Mouse (Mus musculus): ENCODE measurements around the gene Zfp618.

Gene Zfp618

GRCm38 (mm10) chr4:62965497-62966302, at the start of gene Zfp618:
Zfp618 (plus strand) TSS chr4:62965573.
- DNase-seq (ENCODE audit: low read depth): no peak

- DNase-seq (ENCODE audit: low read depth): no peak
These were observed 48.3 kb upstream of the Zfp618 start for GRCm38 (mm10) chr4:62917056-62917455.

GRCm38 (mm10) chr4:62933798-62934197, 31.6 kb upstream of the Zfp618 start:
- DNase-seq (ENCODE audit: low read depth): no peak

GRCm38 (mm10) chr4:62935589-62936218, 29.7 kb upstream of the Zfp618 start:
- DNase-seq (ENCODE audit: low read depth): no peak

GRCm38 (mm10) chr4:62941961-62942892, 23.1 kb upstream of the Zfp618 start:
- DNase-seq (ENCODE audit: low read depth): no peak

GRCm38 (mm10) chr4:62944326-62944879, 21.0 kb upstream of the Zfp618 start:
- no peak for DNase-seq (ENCODE audit: low read depth)

GRCm38 (mm10) chr4:62963806-62964205, 1.6 kb upstream of the Zfp618 start:
- no peak for DNase-seq (ENCODE audit: low read depth)

GRCm38 (mm10) chr4:62964844-62965496, 403 bp upstream of the Zfp618 start:
- DNase-seq (ENCODE audit: low read depth): no peak

- DNase-seq (ENCODE audit: low read depth): no peak
These were observed 4.2 kb downstream of the Zfp618 start for GRCm38 (mm10) chr4:62969526-62969925.

- DNase-seq (ENCODE audit: low read depth): no peak
These were observed 6.6 kb downstream of the Zfp618 start for GRCm38 (mm10) chr4:62971991-62972390.

- DNase-seq (ENCODE audit: low read depth): no peak
These were observed 7.7 kb downstream of the Zfp618 start for GRCm38 (mm10) chr4:62973086-62973485.

- no peak for DNase-seq (ENCODE audit: low read depth)
These were observed 9.5 kb downstream of the Zfp618 start for GRCm38 (mm10) chr4:62974901-62975300.

- no peak for DNase-seq (ENCODE audit: low read depth)
These were observed 10.2 kb downstream of the Zfp618 start for GRCm38 (mm10) chr4:62975541-62975940.

GRCm38 (mm10) chr4:62977454-62977853, 12.1 kb downstream of the Zfp618 start:
- DNase-seq (ENCODE audit: low read depth): no peak

GRCm38 (mm10) chr4:62978501-62978911, 13.1 kb downstream of the Zfp618 start:
- DNase-seq (ENCODE audit: low read depth): no peak

GRCm38 (mm10) chr4:62981572-62981971, 16.2 kb downstream of the Zfp618 start:
- no peak for DNase-seq (ENCODE audit: low read depth)

- no peak for DNase-seq (ENCODE audit: low read depth)
These were observed 18.2 kb downstream of the Zfp618 start for GRCm38 (mm10) chr4:62983556-62983955.

GRCm38 (mm10) chr4:62991336-62991735, 26.0 kb downstream of the Zfp618 start:
- DNase-seq (ENCODE audit: low read depth): no peak

GRCm38 (mm10) chr4:62993190-62993589, 27.8 kb downstream of the Zfp618 start:
- no peak for DNase-seq (ENCODE audit: low read depth)

GRCm38 (mm10) chr4:62997606-62998005, 32.2 kb downstream of the Zfp618 start:
- no peak for DNase-seq (ENCODE audit: low read depth)

- DNase-seq (ENCODE audit: low read depth): no peak
These were observed 33.1 kb downstream of the Zfp618 start for GRCm38 (mm10) chr4:62998431-62998835.

GRCm38 (mm10) chr4:62998908-62999307, 33.5 kb downstream of the Zfp618 start:
- no peak for DNase-seq (ENCODE audit: low read depth)
